ENCODE assay signal across 20 mouse cellular contexts in genomic region chr12:49627222-49627621, GRCm38 (mm10).
"Had no signal": no experiment of that assay in that cellular context is flagged by ENCODE, and none has a peak within 500 bp of the region (broad histone marks: within the 10 kb centered on the region; RNA-seq: fewer than 3 reads in every experiment).

No protein-coding gene starts in this region.

- H3K9me3 ChIP-seq: limb, embryonic 12.5 days; limb, embryonic 15.5 days; neural tube, embryonic 12.5 days; neural tube, embryonic 15.5 days had no signal

- H3K9ac ChIP-seq: limb, embryonic 12.5 days; limb, embryonic 15.5 days; liver, embryonic 14.5 days; liver, postnatal 0 days; lung, embryonic 14.5 days; neural tube, embryonic 12.5 days; neural tube, embryonic 15.5 days had no signal

- H3K27me3 ChIP-seq: limb, embryonic 12.5 days; limb, embryonic 15.5 days; neural tube, embryonic 12.5 days; neural tube, embryonic 15.5 days had no signal

- H3K4me3 ChIP-seq: limb, embryonic 12.5 days; limb, embryonic 15.5 days; neural tube, embryonic 12.5 days; neural tube, embryonic 15.5 days had no signal

- ATAC-seq: liver, postnatal 0 days; lung, postnatal 0 days had no signal

- H3K4me1 ChIP-seq: limb, embryonic 12.5 days; limb, embryonic 15.5 days; neural tube, embryonic 12.5 days; neural tube, embryonic 15.5 days had no signal

- H3K36me3 ChIP-seq: limb, embryonic 12.5 days; limb, embryonic 15.5 days; neural tube, embryonic 12.5 days; neural tube, embryonic 15.5 days had no signal

- H3K4me2 ChIP-seq: limb, embryonic 12.5 days; limb, embryonic 15.5 days; liver, embryonic 11.5 days; lung, embryonic 14.5 days; neural tube, embryonic 12.5 days; neural tube, embryonic 15.5 days had no signal

- DNase-seq: kidney, adult 18-20 months; kidney, adult 9 months; kidney, postnatal 14 days; kidney, postnatal 4 days; left cerebral cortex, postnatal 4 days; liver, postnatal 0 days; lung, embryonic 14.5 days; retina, postnatal 1 day; right cerebral cortex, postnatal 25 days; spleen, adult 18-20 months; thymus, adult 18-20 months; thymus, postnatal 36 days had no signal

- H3K27ac ChIP-seq: limb, embryonic 12.5 days; limb, embryonic 15.5 days; liver, embryonic 14.5 days; macrophage; neural tube, embryonic 12.5 days; neural tube, embryonic 15.5 days had no signal
